Mouse (Mus musculus) cerebellum, adult 2 months (tissue): Measurements from ENCODE around the gene Gm20458. TPM values are rescaled to one million over a fixed set of nuclear protein-coding genes. Genes with fewer than 3 reads are reported as not detected.

Experiments used
- DNase-seq, 2 experiments: peaks; one replicate each; pipeline ENCODE4 v3.0.0; 2021
- H3K27ac ChIP-seq: fragments of 200-500 bp; 2 replicates; pipeline ENCODE4 v1.5.1; 2012; ENCODE audit warnings: low read length, control low read depth, inconsistent platforms; ENCODE audit not compliant: insufficient read depth
- H3K27me3 ChIP-seq: fragments of 200-500 bp; 2 replicates; pipeline ENCODE4 v1.6.1; 2012; ENCODE audit warnings: inconsistent platforms, mild to moderate bottlenecking, low read length, moderate library complexity; ENCODE audit not compliant: control insufficient read depth, insufficient read depth
- H3K4me1 ChIP-seq: fragments of 200-500 bp; 2 replicates; pipeline ENCODE4 v1.6.1; 2011; ENCODE audit warnings: low read length; ENCODE audit not compliant: control insufficient read depth, insufficient read depth
- H3K4me3 ChIP-seq: fragments of 200-500 bp; replicated peaks from 2 replicates; pipeline ENCODE3; 2011; ENCODE audit warnings: mild to moderate bottlenecking, low read depth, low read length, control low read depth; ENCODE audit not compliant: insufficient read depth
- CTCF ChIP-seq: fragments of 200-500 bp; IDR thresholded peaks from 2 replicates; pipeline ENCODE4 v1.5.1; 2011; ENCODE audit warnings: low read depth, mild to moderate bottlenecking, control low read depth, low read length, moderate library complexity, borderline replicate concordance; ENCODE audit not compliant: insufficient read depth
- POLR2A ChIP-seq: fragments of 200-500 bp; IDR thresholded peaks from 2 replicates; pipeline ENCODE4 v1.6.1; 2011; ENCODE audit warnings: low read length, control low read depth, borderline replicate concordance; ENCODE audit not compliant: insufficient read depth
- WGBS: fragments of 180-500 bp; shearing (Covaris S2); methylation state at CpG from one replicate; pipeline ENCODE4 v1.1.7; 2018; 5-methylcytosine and 5-hydroxymethylcytosine counted together
- polyA plus RNA-seq: library from polyadenylated mRNA; depleted of rRNA; stranded (reverse); fragments of >200 nt; gene quantifications from 2 replicates; pipeline ENCODE4 v1.2.3, GENCODE M21; 2012

The Gm20458 gene
- polyA plus RNA-seq, 1 experiment = 16.7 TPM

GRCm38 (mm10) chr2:164456864-164457300, 3.9 kb upstream of the Gm20458 start, which contains the start of gene Sys1:
Gene Sys1, plus strand, starts transcription at chr2:164456964.
- H3K27ac ChIP-seq = no peak within 1 kb of the TSS
- TF ChIP-seq CTCF (no peak), POLR2A (no peak)
- DNase-seq = no peak
- H3K27me3 ChIP-seq = no peaks in the 10 kb centered on the region
- no peaks in the 10 kb centered on the region; the same call in 1 of the 2 replicates for H3K4me1 ChIP-seq
- peak within 1 kb of the TSS; percentile 1 for H3K4me3 ChIP-seq
- WGBS = 4% methylated on average over 7 of the region's 7 CpGs

DNA sequence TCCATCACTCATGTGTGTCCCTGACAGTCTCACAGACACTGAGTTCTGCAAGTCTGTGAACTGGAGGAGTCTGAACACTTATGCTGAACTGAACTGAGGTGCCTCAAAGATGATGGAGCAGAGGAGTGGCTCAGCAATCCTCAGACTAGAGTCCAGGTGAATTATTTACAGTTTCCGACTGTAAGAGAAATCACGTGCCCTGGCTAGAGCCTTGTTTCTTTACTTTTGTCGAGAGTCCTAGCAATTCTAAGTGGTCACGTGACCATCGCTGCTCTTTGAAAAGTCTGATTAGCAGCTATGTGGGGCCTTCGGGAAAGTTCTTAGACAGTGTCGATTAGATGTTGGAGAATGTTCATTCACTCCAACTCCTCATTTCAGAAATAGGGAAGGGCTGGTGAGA, 2.8 kb upstream of the Gm20458 start:
- Histone ChIP-seq H3K27me3 (no peaks in the 10 kb centered on the region), H3K27ac (no peak overlapping the region), H3K4me3 (no peak overlapping the region), H3K4me1 (peaks cover 5% of the 10 kb centered on the region; the same call in 1 of the 2 replicates)
- no peak for DNase-seq
- 70% methylated on average over 7 of the region's 7 CpGs for WGBS
- no peak for TF ChIP-seq CTCF
- TF ChIP-seq POLR2A = no peak

DNA sequence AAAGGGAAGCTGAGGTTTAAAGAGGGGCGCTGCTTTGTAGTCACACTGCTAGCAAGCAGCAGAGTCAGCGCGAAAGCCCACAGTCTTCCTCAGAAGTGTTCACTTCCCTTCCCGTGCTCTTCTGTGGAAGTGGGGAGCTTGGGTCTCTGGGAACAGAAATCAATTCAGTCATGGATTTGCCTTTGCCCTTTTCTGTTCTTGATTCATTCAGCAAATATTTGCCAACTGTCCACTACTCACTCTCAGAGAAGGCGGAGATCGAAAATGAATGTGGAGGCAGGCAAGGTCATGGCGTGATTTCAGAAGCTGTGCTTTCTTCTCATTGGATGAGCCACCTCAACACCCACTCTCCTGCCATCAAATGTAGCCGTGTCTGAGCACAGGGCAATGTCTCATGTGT, 2.2 kb upstream of the Gm20458 start:
- no peak overlapping the region for H3K4me3 ChIP-seq
- peaks cover 5% of the 10 kb centered on the region; the same call in 1 of the 2 replicates for H3K4me1 ChIP-seq
- 81% methylated on average over 8 of the region's 8 CpGs for WGBS
- no peak for TF ChIP-seq POLR2A
- no peak for TF ChIP-seq CTCF
- no peaks in the 10 kb centered on the region for H3K27me3 ChIP-seq
- no peak for DNase-seq
- H3K27ac ChIP-seq = no peak overlapping the region

GRCm38 (mm10) chr2:164465161-164465560, 4.4 kb downstream of the Gm20458 start:
- TF ChIP-seq CTCF = no peak
- no peak for TF ChIP-seq POLR2A
- no peaks in the 10 kb centered on the region for H3K27me3 ChIP-seq
- H3K27ac ChIP-seq = no peak overlapping the region
- no peak for DNase-seq
- H3K4me1 ChIP-seq = peaks cover 5% of the 10 kb centered on the region; the same call in 1 of the 2 replicates
- H3K4me3 ChIP-seq = no peak overlapping the region

- WGBS = 78% methylated on average over 5 of the region's 5 CpGs
- Histone ChIP-seq H3K4me3 (no peak overlapping the region), H3K4me1 (peaks cover 5% of the 10 kb centered on the region; the same call in 1 of the 2 replicates), H3K27ac (no peak overlapping the region), H3K27me3 (no peaks in the 10 kb centered on the region)
- TF ChIP-seq CTCF = no peak
- TF ChIP-seq POLR2A = no peak
- no peak for DNase-seq
These were observed 6.0 kb downstream of the Gm20458 start for GRCm38 (mm10) chr2:164466787-164467186.

DNA sequence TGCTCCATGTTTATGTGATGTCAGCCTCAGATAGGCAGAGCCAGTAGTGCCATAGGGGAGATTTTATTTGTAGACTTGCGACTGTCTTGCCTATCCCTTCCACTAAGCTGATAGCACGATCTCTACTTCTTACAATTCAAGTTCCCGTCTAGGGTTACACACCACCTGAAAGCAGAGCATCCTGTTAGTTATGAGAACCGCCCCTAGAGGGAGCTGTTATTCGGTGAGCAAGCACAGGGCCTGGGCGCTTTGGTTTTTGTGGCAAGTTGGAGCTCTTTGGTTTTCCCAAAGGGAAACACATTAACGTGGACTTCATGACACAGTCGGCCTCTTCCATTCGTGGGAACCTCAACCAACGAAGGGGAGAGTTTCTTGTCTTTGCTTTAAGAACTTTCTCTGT, 9.5 kb downstream of the Gm20458 start:
- H3K4me3 ChIP-seq = no peak overlapping the region
- H3K27me3 ChIP-seq = no peaks in the 10 kb centered on the region
- no peak for TF ChIP-seq POLR2A
- TF ChIP-seq CTCF = peak; percentile 54; the same call in 1 of the 2 replicates
- H3K4me1 ChIP-seq = no peaks in the 10 kb centered on the region
- H3K27ac ChIP-seq = no peak overlapping the region
- DNase-seq = peak in 1 of 2 experiments; percentile 48
- WGBS = 23% methylated on average over 10 of the region's 10 CpGs

DNA sequence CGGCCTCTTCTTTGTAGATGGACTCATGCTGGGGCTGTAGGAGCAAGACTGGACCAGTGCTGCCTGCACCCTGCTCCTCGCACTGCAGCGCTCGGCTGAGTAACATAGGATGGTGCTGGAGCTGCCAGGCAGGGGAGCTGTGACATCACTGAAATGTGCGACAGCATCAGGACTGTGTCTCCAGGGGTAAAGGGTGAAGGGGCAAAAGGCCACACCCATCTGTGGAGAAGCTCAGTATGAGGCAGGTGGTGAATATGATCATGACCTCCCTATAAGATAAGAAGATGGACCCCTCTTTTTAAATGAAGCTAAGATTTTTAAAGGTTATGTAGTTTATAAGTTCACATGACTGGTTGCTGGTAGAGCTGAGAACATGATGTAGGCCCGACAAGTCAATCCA, 12.9 kb downstream of the Gm20458 start, which contains the start of gene Trp53tg5:
Gene Trp53tg5, minus strand, starts transcription at position 101 of the 400 bp plus-strand sequence.
- Histone ChIP-seq H3K27me3 (no peaks in the 10 kb centered on the region), H3K4me1 (no peaks in the 10 kb centered on the region), H3K27ac (no peak within 1 kb of the TSS), H3K4me3 (no peak within 1 kb of the TSS)
- no peak for TF ChIP-seq POLR2A
- TF ChIP-seq CTCF = no peak
- 84% methylated on average over 6 of the region's 6 CpGs for WGBS
- no peak for DNase-seq

GRCm38 (mm10) chr2:164485681-164486257, 25.0 kb downstream of the Gm20458 start, which contains the start of gene Dbndd2:
Gene Dbndd2, plus strand, starts transcription at chr2:164486106.
- DNase-seq = no peak
- Histone ChIP-seq H3K4me1 (peaks cover 9% of the 10 kb centered on the region), H3K27me3 (no peaks in the 10 kb centered on the region), H3K27ac (peak within 1 kb of the TSS; percentile 85), H3K4me3 (peak within 1 kb of the TSS; percentile 55)
- no peak for TF ChIP-seq CTCF
- TF ChIP-seq POLR2A = no peak; the same call in 1 of the 2 replicates
- WGBS = 2% methylated on average over 26 of the region's 26 CpGs
